Mouse (Mus musculus) retina, adult 2 months (tissue): ENCODE data around the gene Tdp1.

Experiments used
- DNase-seq: peaks from one replicate; pipeline ENCODE4 v3.0.0-alpha.2; 2012; ENCODE audit warnings: low read depth, low spot score

Gene Tdp1

DNA sequence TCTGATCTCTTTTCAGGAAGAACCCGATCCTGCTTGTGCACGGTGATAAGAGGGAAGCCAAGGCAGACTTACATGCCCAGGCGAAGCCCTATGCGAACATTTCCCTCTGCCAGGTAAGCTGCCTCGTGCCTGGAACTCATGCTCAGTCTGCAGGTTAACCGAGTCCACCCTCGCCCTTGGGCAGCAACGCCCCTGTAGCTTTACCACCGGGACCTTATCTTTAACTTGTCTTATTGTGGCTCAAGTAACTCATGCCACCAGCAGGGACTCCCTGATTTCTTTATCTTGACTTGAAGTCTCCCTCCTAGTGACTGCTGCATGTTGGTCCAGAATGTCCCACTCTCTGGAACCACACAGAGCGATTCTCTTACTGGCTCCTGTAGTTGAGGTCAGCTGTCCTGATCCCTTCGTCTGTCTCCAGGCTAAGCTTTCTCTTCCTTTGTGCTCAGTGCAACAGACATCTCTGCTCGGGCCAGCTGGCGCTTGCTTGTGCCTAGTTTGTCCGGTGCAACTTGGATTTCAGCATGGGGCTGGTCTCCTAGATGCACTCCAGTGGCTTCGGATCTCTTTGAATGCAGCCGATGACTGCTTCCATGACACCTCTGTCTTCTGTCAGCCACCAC lies 14.0 kb downstream of the Tdp1 start:
- no peak for DNase-seq

DNA sequence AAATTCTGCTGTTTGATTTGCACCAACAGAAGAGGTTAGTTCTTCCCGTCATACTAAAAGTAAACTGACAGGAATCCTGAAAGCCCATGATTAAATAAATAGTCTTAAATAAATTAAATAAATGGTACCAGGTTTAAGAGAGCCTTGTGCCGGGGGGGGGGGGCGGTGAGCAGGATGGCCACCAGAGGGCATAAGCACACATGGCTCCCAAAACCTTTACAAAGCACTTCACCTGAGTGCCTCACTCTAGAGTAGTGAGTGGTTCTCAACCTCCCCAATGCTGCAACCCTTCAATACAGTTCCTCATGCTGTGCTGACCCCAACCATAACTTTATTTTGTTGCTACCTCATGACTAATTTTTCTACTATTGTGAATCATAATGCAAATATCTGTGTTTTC lies 15.7 kb downstream of the Tdp1 start:
- DNase-seq, result no peak

DNA sequence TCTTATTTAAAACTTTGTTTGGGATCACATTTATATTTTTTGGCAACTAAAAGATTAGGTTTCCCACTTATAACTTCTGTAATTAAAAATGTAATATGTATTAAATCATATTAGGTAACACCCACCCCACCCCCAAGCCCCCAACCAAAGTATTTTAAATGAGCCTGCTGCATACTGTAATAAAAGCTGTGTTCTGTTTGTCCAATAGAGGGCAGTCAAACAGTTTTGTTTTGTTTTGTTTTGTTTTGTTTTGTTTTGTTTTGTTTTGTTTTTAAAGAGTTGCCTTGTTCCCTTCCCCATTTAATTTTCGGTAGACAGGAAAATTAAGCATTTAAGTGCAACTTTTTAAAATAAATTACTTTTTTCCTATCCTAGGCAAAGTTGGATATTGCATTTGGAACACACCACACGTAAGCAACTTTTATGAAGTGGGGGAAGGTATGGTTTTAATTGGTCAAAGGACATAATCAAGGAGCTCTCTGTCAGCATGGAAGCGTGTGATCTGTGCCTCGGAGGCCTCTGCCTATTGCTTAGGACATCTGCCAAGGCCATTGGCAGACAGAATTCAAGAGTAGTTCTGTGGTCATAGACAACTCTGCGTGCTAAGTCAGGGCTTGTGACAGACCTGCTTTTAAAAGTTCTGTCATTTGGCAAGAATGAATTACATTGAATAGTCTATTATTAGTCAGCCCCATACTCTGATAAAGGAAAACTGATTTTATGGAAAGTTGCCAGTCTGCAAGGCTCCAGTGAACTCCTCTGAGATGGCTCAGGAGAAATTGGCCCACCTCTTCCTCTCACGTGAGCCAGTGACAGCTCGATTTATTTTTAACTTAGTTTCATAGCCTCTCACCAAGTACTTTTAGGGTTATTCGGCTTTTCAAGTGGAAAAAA lies 17.9 kb downstream of the Tdp1 start:
- DNase-seq, result no peak

DNA sequence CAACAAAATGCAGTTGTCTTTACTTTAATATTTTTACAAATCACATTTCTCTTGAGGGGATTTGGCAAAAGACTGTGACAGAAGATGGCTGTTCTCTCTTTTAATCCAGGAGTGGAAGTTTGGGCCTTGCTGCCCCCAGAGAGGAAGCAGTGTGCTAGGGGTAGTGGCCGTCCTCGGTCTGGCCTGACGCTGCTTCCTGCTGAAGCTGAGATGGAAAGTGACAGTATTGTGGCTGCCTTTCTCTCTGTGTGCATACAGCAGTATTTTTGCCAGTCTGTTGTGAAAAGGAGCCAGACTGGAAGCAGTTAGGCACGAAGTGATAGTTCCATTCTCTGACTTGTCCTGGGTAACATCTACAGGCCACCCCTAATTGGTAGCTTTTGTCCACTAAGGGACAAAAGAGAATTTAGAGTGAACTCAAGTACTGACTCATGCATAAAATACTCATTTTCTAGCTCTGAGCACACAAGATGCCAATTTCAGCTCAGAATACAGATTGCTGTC lies 18.6 kb downstream of the Tdp1 start:
- no peak for DNase-seq

GRCm38 (mm10) chr12:99904537-99904936 lies 20.2 kb downstream of the Tdp1 start:
- DNase-seq, result no peak

DNA sequence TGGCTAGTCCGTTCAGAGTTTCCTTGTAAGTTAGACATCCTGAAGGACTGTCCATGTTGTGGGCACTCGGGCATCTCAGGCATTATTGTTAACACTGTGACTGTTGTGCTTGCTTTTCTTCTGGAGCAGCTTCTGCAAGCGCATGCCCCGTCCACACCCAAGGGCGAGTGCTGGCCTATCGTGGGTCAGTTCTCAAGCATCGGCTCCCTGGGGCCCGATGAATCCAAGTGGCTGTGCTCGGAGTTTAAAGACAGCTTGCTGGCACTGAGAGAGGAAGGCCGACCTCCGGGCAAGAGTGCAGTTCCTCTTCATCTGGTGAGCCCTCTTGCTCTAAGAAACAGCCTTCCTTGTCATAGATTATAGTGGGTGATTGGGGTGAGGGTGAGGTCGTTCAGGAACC lies 27.1 kb downstream of the Tdp1 start:
- no peak for DNase-seq

DNA sequence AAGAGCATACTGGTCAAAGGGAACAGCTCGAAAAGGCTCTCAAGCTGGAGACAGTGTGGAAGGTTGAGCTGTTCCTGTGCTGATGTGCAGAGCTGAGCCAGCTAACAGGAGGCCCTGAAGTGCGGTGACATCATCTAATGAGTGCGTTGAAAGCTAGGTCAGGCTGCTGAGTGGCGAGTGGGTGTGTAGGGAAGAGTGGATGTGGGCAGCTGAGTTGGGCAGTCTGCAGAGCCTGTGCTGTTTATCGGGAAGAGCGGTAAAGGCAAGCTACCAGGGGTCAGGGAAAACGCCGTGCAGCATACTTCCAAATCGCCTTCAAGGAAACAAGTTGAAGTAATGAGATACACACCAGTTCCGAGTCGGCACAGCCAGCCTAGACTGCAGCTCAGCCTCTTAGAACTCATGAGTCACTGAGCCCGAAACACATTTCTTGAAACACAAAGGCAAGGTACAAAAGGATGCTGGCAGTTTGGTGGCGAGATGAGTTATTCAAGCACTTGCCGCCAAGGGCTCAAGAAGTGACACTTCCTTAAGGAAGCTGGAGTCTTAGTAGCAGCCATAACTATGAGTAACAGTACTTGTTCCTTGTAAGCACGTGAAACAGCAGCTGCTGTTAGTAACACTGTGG lies 33.6 kb downstream of the Tdp1 start:
- DNase-seq, result no peak

- no peak for DNase-seq
Measured at GRCm38 (mm10) chr12:99919636-99920035, 35.3 kb downstream of the Tdp1 start.

GRCm38 (mm10) chr12:99921045-99921444 lies 36.7 kb downstream of the Tdp1 start:
- no peak for DNase-seq

GRCm38 (mm10) chr12:99923131-99923606 lies 38.9 kb downstream of the Tdp1 start:
- no peak for DNase-seq

- no peak for DNase-seq
Measured at GRCm38 (mm10) chr12:99923703-99924102, 39.4 kb downstream of the Tdp1 start.

GRCm38 (mm10) chr12:99928311-99928710 lies 44.0 kb downstream of the Tdp1 start:
- DNase-seq, result no peak

DNA sequence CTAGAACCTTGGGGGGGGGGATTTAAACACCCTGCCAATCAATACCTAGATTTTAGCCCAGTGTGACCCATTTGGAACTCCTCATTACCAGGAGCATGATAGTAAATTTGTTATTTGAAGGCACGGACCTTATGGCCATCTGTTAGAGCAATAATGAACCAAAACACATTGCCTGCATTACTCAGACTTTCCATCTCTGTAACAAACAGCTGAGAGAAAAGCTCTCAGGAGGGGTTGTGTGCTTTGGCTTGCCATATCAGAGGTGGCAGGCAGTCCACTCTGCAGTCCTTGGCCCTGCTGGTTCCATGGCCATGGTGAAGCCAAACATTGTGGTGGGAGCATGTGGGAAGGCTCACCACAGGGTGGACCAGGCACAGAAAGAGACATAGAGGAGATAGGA lies 44.8 kb downstream of the Tdp1 start:
- DNase-seq, result no peak

DNA sequence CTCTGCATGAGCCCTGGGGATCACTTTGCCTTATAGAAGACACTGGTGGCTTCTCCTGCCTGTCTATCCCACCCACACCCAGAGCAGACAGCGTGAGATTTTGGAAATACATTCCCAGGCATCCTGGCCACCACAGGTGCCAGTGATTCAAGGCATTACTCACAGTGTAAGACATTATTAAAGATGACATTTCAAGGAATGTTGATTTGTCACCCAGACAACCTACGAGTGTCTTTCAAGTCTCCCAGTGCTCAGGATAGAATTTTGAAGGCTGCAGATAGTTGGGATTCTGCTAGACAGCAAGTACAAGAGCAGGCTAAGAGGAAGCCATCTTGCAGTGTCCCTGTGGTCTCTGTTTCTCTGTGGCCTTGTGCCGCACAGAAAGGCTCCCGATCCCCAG lies 47.9 kb downstream of the Tdp1 start:
- no peak for DNase-seq

GRCm38 (mm10) chr12:99933630-99934029 lies 49.3 kb downstream of the Tdp1 start:
- no peak for DNase-seq

GRCm38 (mm10) chr12:99935403-99935802 lies 51.1 kb downstream of the Tdp1 start:
- no peak for DNase-seq

- DNase-seq, result no peak
Measured at GRCm38 (mm10) chr12:99938476-99938875, 54.2 kb downstream of the Tdp1 start.

DNA sequence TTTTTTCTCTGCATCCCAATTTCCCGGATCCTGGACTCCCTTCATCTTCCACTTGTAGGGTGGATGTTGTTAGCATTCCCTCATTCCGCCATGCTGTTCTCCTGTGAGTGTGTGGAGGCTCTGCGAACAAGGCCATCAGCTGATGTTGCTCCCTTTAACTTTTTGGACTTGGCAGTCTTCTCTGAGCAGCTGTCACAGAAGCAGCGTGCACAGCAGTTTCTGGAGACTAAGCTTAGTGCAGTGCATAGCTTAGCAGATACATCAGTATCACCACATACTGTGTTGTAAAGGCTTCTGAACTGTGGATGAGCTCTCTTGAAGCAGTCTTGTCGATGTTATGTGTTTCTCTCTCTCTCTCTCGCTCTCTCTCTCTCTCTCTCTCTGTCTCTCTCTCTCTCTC lies 54.9 kb downstream of the Tdp1 start:
- no peak for DNase-seq

GRCm38 (mm10) chr12:99940704-99941103 lies 56.4 kb downstream of the Tdp1 start:
- DNase-seq, result no peak

GRCm38 (mm10) chr12:99942441-99942840 lies 58.1 kb downstream of the Tdp1 start:
- no peak for DNase-seq

DNA sequence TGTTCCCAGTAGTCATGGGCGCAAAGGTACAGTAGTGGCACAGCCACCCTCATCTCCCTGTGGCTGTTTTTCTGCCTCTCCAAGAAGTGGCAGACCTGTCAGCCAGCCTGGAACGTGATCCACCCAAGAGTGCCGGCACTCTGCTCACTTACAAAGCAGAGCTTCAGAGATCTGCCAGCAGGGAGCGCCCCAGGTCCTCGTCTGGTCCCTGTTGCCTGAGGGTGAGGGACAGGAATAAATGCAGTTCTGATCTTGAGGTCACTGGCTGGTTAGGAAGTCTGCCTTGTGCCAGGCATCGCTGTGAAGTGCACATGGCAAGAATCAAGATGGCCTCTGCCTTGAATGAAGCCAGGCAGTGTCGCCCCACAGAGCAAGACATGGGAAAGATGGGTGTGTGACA lies 68.6 kb downstream of the Tdp1 start:
- no peak for DNase-seq

GRCm38 (mm10) chr12:99956411-99956810 lies 72.1 kb downstream of the Tdp1 start:
- DNase-seq, result no peak
